13 mouse cellular contexts compared by ENCODE assay signal in the genomic region with DNA sequence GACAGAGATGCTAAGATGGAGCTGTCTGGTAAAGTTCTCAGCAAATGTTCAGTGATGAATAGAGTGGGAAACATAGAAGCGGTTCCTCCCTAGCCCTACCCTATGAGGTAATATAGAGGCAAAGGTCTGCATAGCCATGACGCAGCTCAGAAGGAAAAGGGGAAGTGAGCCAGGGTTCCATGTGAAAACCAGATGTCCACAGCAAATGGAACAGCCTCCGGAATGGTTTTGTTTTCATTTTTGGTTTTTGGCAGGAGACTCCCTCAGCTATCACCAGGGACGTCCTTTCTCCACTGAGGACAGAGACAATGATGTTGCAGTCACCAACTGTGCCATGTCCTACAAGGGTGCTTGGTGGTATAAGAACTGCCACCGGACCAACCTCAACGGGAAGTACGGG.
DNase-seq lines count a peak whose midpoint lies in the region; ATAC-seq and TF ChIP-seq lines count a peak whose summit lies in the region.
"Had no signal": no experiment of that assay in that cellular context is flagged by ENCODE, and none has a peak within 500 bp of the region (broad histone marks: within the 10 kb centered on the region; RNA-seq: fewer than 3 reads in every experiment).

No protein-coding gene starts in this region.

- H3K4me1 ChIP-seq in cerebellum, adult 2 months (ENCODE audit: control insufficient read depth, insufficient read depth, low read length), result no peaks in the 10 kb centered on the region
- H3K4me1 ChIP-seq: hindbrain, embryonic 15.5 days had no signal

- TF ChIP-seq POLR2A in cerebellum, adult 2 months (IDR thresholded peaks at IDR 0.05; ENCODE audit: borderline replicate concordance, insufficient read depth, low read length), result no peak

- intact Hi-C loops in heart, postnatal 36 days (cut with DNase I), result loop anchor here (2.0 kb wide), 1 partner anchor 114 kb away; no protein-coding TSS in a partner anchor

- H3K27me3 ChIP-seq in cerebellum, adult 2 months (ENCODE audit: control insufficient read depth, insufficient read depth, low read length), result no peaks in the 10 kb centered on the region
- H3K27me3 ChIP-seq: hindbrain, embryonic 15.5 days had no signal

- no peak overlapping the region for H3K27ac ChIP-seq in cerebellum, adult 2 months (ENCODE audit: insufficient read depth, low read length)
- H3K27ac ChIP-seq: hindbrain, embryonic 15.5 days; liver, embryonic 14.5 days had no signal

- 0 out of 2 replicates have a peak, but pooled peaks have one; percentile 28 for ATAC-seq in neutrophil, adult 5-6 weeks (ENCODE audit: extremely low read depth, insufficient number of reproducible peaks, low FRiP score, poor library complexity, severe bottlenecking)
- ATAC-seq: forebrain, postnatal 0 days had no signal

- no peak for TF ChIP-seq CTCF in cerebellum, adult 2 months (IDR thresholded peaks at IDR 0.05; ENCODE audit: borderline replicate concordance, insufficient read depth, low read depth, low read length)

- 69% methylated on average over 7 of the region's 7 CpGs for WGBS in cerebellum, adult 2 months

- peak; percentile 33 for DNase-seq in kidney, postnatal 14 days
- DNase-seq in kidney, postnatal 25 days, result no peak
- peak; percentile 5 to 27 for DNase-seq in gastrocnemius, adult 8-10 months (ENCODE audit: low spot score in 2 of 2)
- DNase-seq in heart, postnatal 36 days, result peak; percentile 53 to 59
- no peak for DNase-seq in cerebellum, adult 2 months
- DNase-seq in urinary bladder, postnatal 25 days (ENCODE audit: low spot score), result no peak
- DNase-seq: forebrain, postnatal 0 days; layer of hippocampus, postnatal 36 days; right cerebral cortex, postnatal 25 days; thymus, adult 2 months had no signal

- no peak overlapping the region for H3K4me3 ChIP-seq in cerebellum, adult 2 months (replicated peaks; ENCODE audit: insufficient read depth, low read depth, low read length)
- H3K4me3 ChIP-seq: hindbrain, embryonic 15.5 days had no signal

Comparison
In these comparisons a context has a peak if more than half of its experiments do, and no peak if none do; other contexts are left out.
1. DNase-seq: peak in kidney, postnatal 14 days (single experiment), gastrocnemius, adult 8-10 months (2 of 2) and heart, postnatal 36 days (2 of 2); none in kidney, postnatal 25 days (0 of 2), cerebellum, adult 2 months (0 of 2) and urinary bladder, postnatal 25 days (single experiment).